8 mouse cellular contexts compared by ENCODE assay signal in genomic region chr7:52005511-52006295, GRCm38 (mm10). TPM values are rescaled to one million over a fixed set of nuclear protein-coding genes. Genes with fewer than 3 reads are reported as not detected.
DNase-seq lines count a peak whose midpoint lies in the region; ATAC-seq and TF ChIP-seq lines count a peak whose summit lies in the region.

Svip (minus strand) TSS chr7:52006018.

- H3K4me2 ChIP-seq in hindbrain, postnatal 0 days (ENCODE audit: low read depth, low read length) = peak within 1 kb of the TSS; percentile 57

- ATAC-seq in hindbrain, postnatal 0 days = peak; percentile 98

- no peak for TF ChIP-seq CTCF in hindbrain, postnatal 0 days (IDR thresholded peaks at IDR 0.05; ENCODE audit: low read depth)

- peak within 1 kb of the TSS; percentile 77 for H3K27ac ChIP-seq in hindbrain, postnatal 0 days

- peak within 1 kb of the TSS; percentile 65 for H3K4me3 ChIP-seq in hindbrain, postnatal 0 days (ENCODE audit: low read length)

- no peaks in the 10 kb centered on the region for H3K9me3 ChIP-seq in hindbrain, postnatal 0 days (ENCODE audit: low read length)

- H3K9ac ChIP-seq in hindbrain, postnatal 0 days (replicated peaks; ENCODE audit: low read length) = peak within 1 kb of the TSS; percentile 69

- no peaks in the 10 kb centered on the region for H3K4me1 ChIP-seq in hindbrain, postnatal 0 days (ENCODE audit: insufficient read depth, low read length)

- no peaks in the 10 kb centered on the region for H3K36me3 ChIP-seq in hindbrain, postnatal 0 days (ENCODE audit: insufficient read depth, low read length)

- 0 out of 2 replicates have a peak, but pooled peaks cover 3% of the 10 kb centered on the region for H3K27me3 ChIP-seq in hindbrain, postnatal 0 days (ENCODE audit: insufficient read depth, low read length)

- peak; percentile 95 to 97 for DNase-seq in adrenal gland, adult (ENCODE audit: inconsistent age in 2 of 2, low spot score in 1 of 2)
- peak; percentile 88 for DNase-seq in embryo, embryonic 10 days (ENCODE audit: low spot score)
- DNase-seq in gastrocnemius, adult 8-10 months (ENCODE audit: low spot score in 2 of 2) = peak; percentile 84 to 92
- DNase-seq in hindbrain, postnatal 0 days (ENCODE audit: low spot score) = peak; percentile 98
- peak; percentile 89 to 92 for DNase-seq in left cerebral cortex, adult 18-20 months (ENCODE audit: low spot score in 2 of 2)
- peak; percentile 88 to 93 for DNase-seq in lung, postnatal 4 days
- DNase-seq in retina, postnatal 1 day = peak; percentile 97
- DNase-seq in thymus, postnatal 4 days = peak; percentile 80

- WGBS in hindbrain, postnatal 0 days = under 1% methylated on average over 37 of the region's 47 CpGs

RNA-seq across cellular contexts. Expression of gene Svip, which starts in this region (rescaled TPM):
- total RNA-seq in gastrocnemius, adult 8-10 months (2022) = 10 to 100 TPM; 22.3 to 27.3 (median 24.6) TPM
- 11.4 and 15.0 TPM in 2 replicates for total RNA-seq in hindbrain, postnatal 0 days (2014; rRNA removed)
- 18.3 and 20.3 TPM in 2 replicates for polyA plus RNA-seq in hindbrain, postnatal 0 days (2015; fragmentation: Nextera tagmentation; extraction: Ambion mirVana)
- total RNA-seq in left cerebral cortex, adult 18-20 months (2021) = 10 to 100 TPM; 35.4 to 39.7 TPM

Comparison
In these comparisons a context has a peak if more than half of its experiments do, and no peak if none do; other contexts are left out.
1. Peak in every context shown above with its lines: DNase-seq, ATAC-seq, H3K4me3 ChIP-seq and H3K27ac ChIP-seq.